Mouse (Mus musculus) embryonic facial prominence, embryonic 13.5 days (tissue): ENCODE data around the gene Smim14. TPM values are rescaled to one million over a fixed set of nuclear protein-coding genes. Genes with fewer than 3 reads are reported as not detected.

Source experiments
- ATAC-seq: fragments of 200-750 bp; cut with Nextera tagmentation; 2 replicates; pipeline ENCODE4 v1.8.0; 2017; ENCODE audit warnings: low read depth; ENCODE audit not compliant: insufficient number of reproducible peaks, insufficient read depth, low FRiP score, low TSS enrichment
- H3K27ac ChIP-seq: fragments of 300-500 bp; sonication (generic); 2 replicates; pipeline ENCODE4 v1.5.1; 2015; ENCODE audit warnings: moderate library complexity, mild to moderate bottlenecking, inconsistent platforms
- H3K27me3 ChIP-seq: fragments of 300-500 bp; sonication (generic); 2 replicates; pipeline ENCODE4 v1.6.1; 2015; ENCODE audit warnings: mild to moderate bottlenecking, inconsistent platforms
- H3K36me3 ChIP-seq: fragments of 300-500 bp; sonication (generic); 2 replicates; pipeline ENCODE4 v1.6.1; 2015; ENCODE audit warnings: mild to moderate bottlenecking, inconsistent platforms
- H3K4me1 ChIP-seq: fragments of 300-500 bp; sonication (generic); 2 replicates; pipeline ENCODE4 v1.6.1; 2015; ENCODE audit warnings: inconsistent platforms
- H3K4me2 ChIP-seq: fragments of 300-500 bp; sonication (generic); 2 replicates; pipeline ENCODE4 v1.6.1; 2015; ENCODE audit warnings: moderate library complexity, mild to moderate bottlenecking, inconsistent platforms
- H3K4me3 ChIP-seq: fragments of 300-500 bp; sonication (generic); 2 replicates; pipeline ENCODE4 v1.5.1; 2015; ENCODE audit warnings: mild to moderate bottlenecking, inconsistent platforms
- H3K9ac ChIP-seq: fragments of 300-500 bp; sonication (generic); 2 replicates; pipeline ENCODE4 v1.6.1; 2015; ENCODE audit warnings: mild to moderate bottlenecking, inconsistent platforms
- H3K9me3 ChIP-seq: fragments of 300-500 bp; sonication (generic); 2 replicates; pipeline ENCODE4 v1.6.1; 2016; ENCODE audit warnings: inconsistent platforms
- WGBS: fragments of 180-500 bp; shearing (Covaris S2); methylation state at CpG from one replicate; pipeline ENCODE4 v1.1.7; 2015; ENCODE audit warnings: mixed read lengths; 5-methylcytosine and 5-hydroxymethylcytosine counted together
- polyA plus RNA-seq: library from polyadenylated mRNA; unstranded; fragments of >200 nt; fragmentation: Nextera tagmentation; extraction: Ambion mirVana; gene quantifications from 2 replicates; pipeline ENCODE4 v1.2.1, GENCODE M21; 2015

Smim14 gene
- polyA plus RNA-seq, 1 experiment from 2014 or later = 102 TPM

DNA sequence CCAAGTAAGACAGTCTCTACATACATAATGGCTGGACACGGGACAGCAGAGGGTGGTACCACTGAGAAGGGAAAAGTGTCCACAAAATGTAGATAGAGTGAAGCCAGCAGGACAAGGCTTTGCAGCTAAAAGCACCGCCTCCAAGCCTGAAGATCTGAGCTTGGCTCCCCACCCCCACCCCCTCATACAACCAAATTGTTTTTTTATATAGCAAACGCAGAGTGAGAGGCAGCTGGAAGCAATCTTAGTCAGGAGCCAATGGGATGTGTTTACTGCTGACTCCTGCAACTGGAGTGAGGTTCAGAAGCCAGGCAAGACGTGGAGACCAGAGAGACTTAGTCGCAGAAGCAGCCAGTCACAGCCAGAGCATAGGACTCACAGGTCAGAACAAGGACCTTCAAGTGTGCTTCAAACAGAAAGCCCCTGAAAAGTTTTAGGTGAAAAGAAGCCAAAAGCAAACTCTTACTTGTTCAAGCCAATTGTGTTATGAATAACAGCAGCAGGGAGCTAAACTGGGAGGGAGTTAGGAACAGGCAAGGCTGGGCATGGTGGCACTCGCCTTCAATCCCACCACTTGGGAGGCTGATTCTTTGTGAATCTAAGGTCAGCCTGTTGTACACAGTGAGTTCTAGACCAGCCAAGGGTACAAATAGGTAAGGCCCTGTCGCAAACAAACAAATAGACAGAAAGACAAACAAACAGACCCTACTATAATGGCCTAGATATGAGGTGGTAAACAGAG is 79.7 kb downstream of the Smim14 start:
- 37% methylated on average over 7 of the region's 7 CpGs for WGBS
- H3K4me3 ChIP-seq = no peak overlapping the region
- H3K27me3 ChIP-seq = no peaks in the 10 kb centered on the region
- H3K36me3 ChIP-seq = peaks cover 27% of the 10 kb centered on the region; the same call in 1 of the 2 replicates
- peak; percentile 78; the same call in 1 of the 2 replicates for ATAC-seq
- peaks cover 26% of the 10 kb centered on the region for H3K4me1 ChIP-seq
- no peaks in the 10 kb centered on the region for H3K9me3 ChIP-seq
- peak overlapping the region; percentile 22 for H3K4me2 ChIP-seq
- H3K9ac ChIP-seq = peak overlapping the region; percentile 12; the same call in 1 of the 2 replicates
- H3K27ac ChIP-seq = peak overlapping the region; percentile 82

- Histone ChIP-seq H3K4me3 (no peak overlapping the region), H3K4me1 (peaks cover 26% of the 10 kb centered on the region), H3K9ac (no peak overlapping the region), H3K9me3 (no peaks in the 10 kb centered on the region), H3K36me3 (peaks cover 30% of the 10 kb centered on the region; the same call in 1 of the 2 replicates), H3K27ac (no peak overlapping the region), H3K4me2 (no peak overlapping the region), H3K27me3 (no peaks in the 10 kb centered on the region)
- 65% methylated on average over 5 of the region's 5 CpGs for WGBS
- no peak for ATAC-seq
Observed at GRCm38 (mm10) chr5:65454771-65455170, 82.2 kb downstream of the Smim14 start.

DNA sequence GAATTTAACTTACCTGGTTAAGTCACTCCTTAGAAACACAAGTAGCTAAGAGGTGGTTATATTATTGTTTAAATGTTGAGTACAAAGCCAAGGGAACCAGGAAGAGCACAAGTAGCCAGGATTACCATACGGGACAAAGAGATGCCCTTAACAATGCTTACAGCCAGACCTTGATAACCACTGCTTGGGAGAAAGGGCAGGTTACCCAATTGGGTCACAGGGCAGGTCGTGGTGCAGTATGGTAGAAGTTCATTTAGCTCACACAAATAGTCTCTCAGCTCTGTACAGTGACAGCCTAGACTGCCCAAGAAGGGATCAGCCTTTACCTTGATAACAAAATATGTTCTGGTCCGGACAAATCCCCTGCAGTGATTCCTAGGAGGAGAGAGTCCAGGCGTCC is 88.0 kb downstream of the Smim14 start:
- 81% methylated on average over 4 of the region's 4 CpGs for WGBS

GRCm38 (mm10) chr5:65447826-65448225 is 89.2 kb downstream of the Smim14 start:
- Histone ChIP-seq H3K36me3 (peaks cover 28% of the 10 kb centered on the region), H3K4me2 (no peak overlapping the region), H3K27ac (no peak overlapping the region), H3K4me3 (no peak overlapping the region), H3K9ac (no peak overlapping the region), H3K27me3 (no peaks in the 10 kb centered on the region), H3K9me3 (no peaks in the 10 kb centered on the region), H3K4me1 (no peaks in the 10 kb centered on the region)
- ATAC-seq = no peak
- WGBS = 78% methylated on average over 2 of the region's 2 CpGs

More for the DNA sequence above, 88.0 kb downstream of the Smim14 start:
- H3K9me3 ChIP-seq = no peaks in the 10 kb centered on the region
- ATAC-seq = no peak
- no peaks in the 10 kb centered on the region for H3K27me3 ChIP-seq
- H3K4me1 ChIP-seq = no peaks in the 10 kb centered on the region
- peaks cover 34% of the 10 kb centered on the region for H3K36me3 ChIP-seq
- H3K4me2 ChIP-seq = no peak overlapping the region
- no peak overlapping the region for H3K9ac ChIP-seq
- H3K4me3 ChIP-seq = no peak overlapping the region
- no peak overlapping the region for H3K27ac ChIP-seq

DNA sequence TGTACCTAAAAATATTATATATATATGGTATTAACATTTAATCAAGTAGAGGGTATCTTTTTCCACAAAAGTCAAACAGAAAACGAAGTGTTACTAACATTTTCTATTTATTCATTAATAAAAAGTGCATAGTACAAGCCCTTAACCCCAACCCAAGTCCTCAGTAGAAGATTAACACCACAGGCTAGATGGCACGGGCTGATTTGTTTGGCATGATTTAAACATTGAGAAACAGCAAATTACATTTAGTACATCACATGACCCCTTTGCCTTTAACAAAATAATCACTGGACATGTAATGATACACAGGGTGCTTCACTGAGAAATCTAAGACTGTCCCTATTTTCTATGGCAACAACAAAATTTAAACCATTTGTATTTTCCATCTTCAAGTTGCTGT is 90.2 kb downstream of the Smim14 start:
- H3K9ac ChIP-seq = no peak overlapping the region
- H3K4me3 ChIP-seq = no peak overlapping the region
- H3K36me3 ChIP-seq = peaks cover 22% of the 10 kb centered on the region
- WGBS = 76% methylated on average over 2 of the region's 2 CpGs
- H3K27ac ChIP-seq = no peak overlapping the region
- H3K4me2 ChIP-seq = no peak overlapping the region
- H3K9me3 ChIP-seq = no peaks in the 10 kb centered on the region
- H3K4me1 ChIP-seq = no peaks in the 10 kb centered on the region
- no peak for ATAC-seq
- H3K27me3 ChIP-seq = no peaks in the 10 kb centered on the region

DNA sequence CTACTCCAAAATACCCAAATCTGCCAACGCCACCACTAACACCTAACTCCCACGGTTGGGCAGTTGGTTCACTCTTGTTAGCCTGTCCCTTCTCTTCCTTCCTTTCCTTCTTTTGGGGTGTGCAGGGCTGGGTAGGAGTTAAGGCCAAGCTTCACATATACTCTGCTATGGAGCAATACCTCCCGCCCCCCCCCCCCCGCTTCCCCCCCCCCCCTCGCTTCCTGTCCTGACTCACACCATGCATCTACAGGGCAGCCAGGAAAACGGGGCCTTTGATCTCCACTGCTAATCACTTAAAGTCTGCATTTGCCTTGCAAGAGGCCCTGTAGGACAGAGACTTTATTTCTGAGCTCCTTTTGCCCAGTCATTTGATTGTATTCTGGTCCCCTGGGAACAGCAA is 92.0 kb downstream of the Smim14 start:
- Histone ChIP-seq H3K4me2 (no peak overlapping the region), H3K9me3 (no peaks in the 10 kb centered on the region), H3K4me1 (no peaks in the 10 kb centered on the region), H3K27ac (no peak overlapping the region), H3K4me3 (no peak overlapping the region), H3K27me3 (no peaks in the 10 kb centered on the region), H3K36me3 (peaks cover 13% of the 10 kb centered on the region), H3K9ac (no peak overlapping the region)
- no peak for ATAC-seq
- WGBS = 56% methylated on average over 3 of the region's 6 CpGs

- no peak overlapping the region for H3K9ac ChIP-seq
- H3K36me3 ChIP-seq = no peaks in the 10 kb centered on the region
- H3K27me3 ChIP-seq = no peaks in the 10 kb centered on the region
- no peak overlapping the region for H3K27ac ChIP-seq
- no peak overlapping the region for H3K4me3 ChIP-seq
- H3K9me3 ChIP-seq = no peaks in the 10 kb centered on the region
- ATAC-seq = no peak
- peaks cover 14% of the 10 kb centered on the region for H3K4me1 ChIP-seq
- no peak overlapping the region for H3K4me2 ChIP-seq
Observed at GRCm38 (mm10) chr5:65438041-65438440, 98.9 kb downstream of the Smim14 start.

DNA sequence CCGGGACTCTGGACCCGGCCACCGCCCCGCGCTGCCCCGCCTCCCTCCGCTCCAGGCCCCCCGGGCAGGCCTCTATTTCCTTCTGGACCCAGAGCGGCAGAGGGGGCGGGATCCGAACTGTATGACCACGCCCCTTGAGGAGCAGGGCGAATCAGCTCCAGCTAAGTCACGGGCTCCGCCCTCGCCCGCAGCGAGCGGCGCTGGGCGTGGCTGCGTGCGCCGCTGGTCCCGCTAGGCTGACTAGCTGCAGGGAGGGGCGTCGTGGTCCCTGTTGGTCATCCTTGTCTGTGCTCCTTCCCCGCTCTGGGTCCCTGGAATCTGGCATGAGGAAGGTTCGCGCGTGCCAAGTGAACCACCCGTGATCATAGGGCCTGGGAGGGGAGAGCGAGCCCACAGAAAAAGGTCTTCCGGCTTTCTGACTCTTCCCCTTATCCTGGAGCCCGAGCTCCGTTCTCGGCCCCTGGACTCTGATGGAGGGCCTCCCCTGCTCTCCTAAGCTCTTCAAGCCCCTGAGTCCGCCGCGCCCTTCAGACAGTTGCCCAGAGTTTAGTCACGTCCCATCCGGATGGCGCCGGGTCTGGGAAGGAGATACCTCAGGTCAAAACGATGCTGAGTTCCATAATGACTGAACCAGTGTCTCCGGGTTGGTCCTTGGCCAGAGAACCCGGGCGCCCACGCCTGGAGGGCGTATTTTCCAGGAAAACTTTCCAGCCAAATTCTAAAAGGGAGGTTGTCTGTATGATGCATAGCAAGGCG is 101.0 kb downstream of the Smim14 start, which contains the start of gene Ugdh:
Gene Ugdh, minus strand, starts transcription at position 144 of the 756 bp plus-strand sequence.
- Histone ChIP-seq H3K36me3 (no peaks in the 10 kb centered on the region), H3K4me3 (peak within 1 kb of the TSS; percentile 75), H3K9ac (peak within 1 kb of the TSS; percentile 88), H3K27ac (peak within 1 kb of the TSS; percentile 95), H3K4me2 (peak within 1 kb of the TSS; percentile 75), H3K9me3 (no peaks in the 10 kb centered on the region), H3K27me3 (no peaks in the 10 kb centered on the region), H3K4me1 (peaks cover 14% of the 10 kb centered on the region)
- ATAC-seq = peak; percentile 95
- WGBS = under 1% methylated on average over 51 of the region's 51 CpGs

DNA sequence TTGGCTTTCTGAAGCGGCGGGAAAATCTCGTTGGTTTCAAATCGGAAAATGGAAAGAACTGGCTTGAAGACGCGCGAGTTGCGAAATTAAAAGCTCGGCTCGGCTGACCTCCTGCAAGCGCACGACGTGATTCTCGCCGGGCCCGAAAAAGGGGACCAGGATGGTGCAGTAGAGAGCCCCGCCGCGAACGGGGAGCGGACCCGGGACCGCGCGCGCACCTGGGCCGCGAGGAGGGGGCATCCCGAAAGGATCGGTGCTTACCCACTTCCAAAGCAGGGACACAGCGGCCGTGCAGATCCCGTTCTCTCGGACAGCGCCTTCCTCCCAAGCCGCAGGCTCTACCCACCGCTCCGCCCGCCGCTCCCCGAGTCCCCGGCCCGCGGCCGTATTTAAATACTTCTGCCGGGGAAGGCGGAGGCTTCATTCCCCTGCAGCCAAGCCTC is 101.6 kb downstream of the Smim14 start:
- H3K9ac ChIP-seq = peak overlapping the region; percentile 88
- no peaks in the 10 kb centered on the region for H3K27me3 ChIP-seq
- H3K4me3 ChIP-seq = peak overlapping the region; percentile 75
- H3K9me3 ChIP-seq = no peaks in the 10 kb centered on the region
- H3K36me3 ChIP-seq = no peaks in the 10 kb centered on the region
- ATAC-seq = no peak
- under 1% methylated on average over 46 of the region's 47 CpGs for WGBS
- peaks cover 14% of the 10 kb centered on the region for H3K4me1 ChIP-seq
- peak overlapping the region; percentile 75 for H3K4me2 ChIP-seq
- peak overlapping the region; percentile 95 for H3K27ac ChIP-seq

DNA sequence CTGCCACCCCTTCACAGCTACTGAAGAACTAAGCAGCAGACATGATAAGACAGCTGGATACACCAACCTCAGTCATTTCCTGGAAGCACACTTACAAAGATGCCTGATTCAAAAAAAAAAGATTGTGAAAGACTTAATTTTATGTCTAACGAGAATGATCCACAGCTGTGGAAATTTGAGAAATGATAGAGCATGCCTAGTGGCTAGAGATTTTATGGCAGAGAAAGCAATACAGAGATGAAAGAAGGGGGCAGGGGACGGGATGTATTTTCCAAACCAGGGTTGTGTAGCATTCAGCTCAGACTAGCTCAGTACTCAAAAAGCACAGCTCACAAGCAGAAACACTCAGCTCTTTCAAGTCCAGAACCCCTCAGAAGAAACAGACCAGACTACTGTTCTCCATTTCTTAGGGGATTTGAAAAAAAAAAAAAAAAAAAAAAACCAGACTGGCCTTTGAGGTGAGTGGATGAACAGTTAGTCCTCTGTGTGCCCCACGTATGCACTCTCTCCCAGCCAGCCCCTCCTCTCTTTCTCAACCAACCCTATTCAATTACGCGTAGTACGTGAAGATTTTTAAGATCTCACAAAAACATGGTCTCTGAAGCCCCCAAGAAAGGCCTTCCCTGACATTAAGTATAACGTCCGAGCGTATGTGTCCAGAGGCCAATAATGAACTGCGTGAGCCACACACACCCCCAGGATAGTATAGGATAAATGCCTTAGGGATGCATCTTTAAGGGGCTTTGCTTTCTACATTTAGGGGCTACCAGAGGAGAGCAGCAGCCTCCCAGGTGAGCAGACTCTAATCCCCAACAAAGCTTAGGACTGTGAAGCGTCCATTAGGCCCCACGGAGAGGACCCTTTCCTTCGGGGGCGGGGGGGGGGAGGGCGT is 102.3 kb downstream of the Smim14 start:
- H3K4me2 ChIP-seq = peak overlapping the region; percentile 75
- no peaks in the 10 kb centered on the region for H3K27me3 ChIP-seq
- WGBS = 2% methylated on average over 15 of the region's 15 CpGs
- no peaks in the 10 kb centered on the region for H3K36me3 ChIP-seq
- no peaks in the 10 kb centered on the region for H3K9me3 ChIP-seq
- peak overlapping the region; percentile 95 for H3K27ac ChIP-seq
- H3K4me1 ChIP-seq = peaks cover 14% of the 10 kb centered on the region
- H3K9ac ChIP-seq = peak overlapping the region; percentile 88
- ATAC-seq = no peak
- peak overlapping the region; percentile 75 for H3K4me3 ChIP-seq

- WGBS = 91% methylated on average over 5 of the region's 5 CpGs
- Histone ChIP-seq H3K27me3 (no peaks in the 10 kb centered on the region), H3K9ac (no peak overlapping the region), H3K27ac (no peak overlapping the region), H3K4me2 (no peak overlapping the region), H3K4me3 (no peak overlapping the region), H3K4me1 (peaks cover 5% of the 10 kb centered on the region), H3K9me3 (no peaks in the 10 kb centered on the region), H3K36me3 (peaks cover 27% of the 10 kb centered on the region)
- no peak for ATAC-seq
Observed at GRCm38 (mm10) chr5:65429441-65429840, 107.5 kb downstream of the Smim14 start.
